ENCODE assay signal across 8 mouse cellular contexts in genomic region chr5:148550821-148551763, GRCm38 (mm10). TPM values are rescaled to one million over a fixed set of nuclear protein-coding genes. Genes with fewer than 3 reads are reported as not detected.
DNase-seq lines count a peak whose midpoint lies in the region; ATAC-seq and TF ChIP-seq lines count a peak whose summit lies in the region.

No protein-coding gene starts in this region.

- H3K4me2 ChIP-seq in forebrain, embryonic 14.5 days (ENCODE audit: low read length), result peak overlapping the region; percentile 85
- H3K4me2 ChIP-seq in hindbrain, embryonic 15.5 days, result peak overlapping the region; percentile 81
- peak overlapping the region; percentile 76 for H3K4me2 ChIP-seq in midbrain, postnatal 0 days (ENCODE audit: low read depth, low read length, poor library complexity, severe bottlenecking)

- TF ChIP-seq CTCF in left cerebral cortex, adult 2 months (IDR thresholded peaks at IDR 0.05), result no peak
- TF ChIP-seq CTCF in midbrain, postnatal 0 days (IDR thresholded peaks at IDR 0.05), result no peak

- peaks cover 37% of the 10 kb centered on the region for H3K4me1 ChIP-seq in forebrain, embryonic 14.5 days (ENCODE audit: control insufficient read depth, insufficient read depth, low read length)
- H3K4me1 ChIP-seq in hindbrain, embryonic 15.5 days (replicated peaks), result peaks cover 50% of the 10 kb centered on the region
- peaks cover 9% of the 10 kb centered on the region; the same call in 1 of the 2 replicates for H3K4me1 ChIP-seq in midbrain, postnatal 0 days (ENCODE audit: insufficient read depth, low read length)

- under 1% methylated on average over 28 of the region's 28 CpGs for WGBS in forebrain, embryonic 14.5 days
- under 1% methylated on average over 28 of the region's 28 CpGs for WGBS in hindbrain, embryonic 15.5 days
- under 1% methylated on average over 28 of the region's 28 CpGs for WGBS in midbrain, postnatal 0 days

- intact Hi-C loops in left cerebral cortex, adult 2 months (cut with DNase I), result loop anchor here (1.0 to 5.0 kb wide), 5 partner anchors 42 to 501 kb away; no protein-coding TSS in a partner anchor

- peak overlapping the region; percentile 86 for H3K4me3 ChIP-seq in left cerebral cortex, adult 2 months
- H3K4me3 ChIP-seq in forebrain, embryonic 14.5 days (ENCODE audit: low read depth, low read length), result peak overlapping the region; percentile 69
- H3K4me3 ChIP-seq in hindbrain, embryonic 15.5 days, result peak overlapping the region; percentile 64
- H3K4me3 ChIP-seq in midbrain, postnatal 0 days (ENCODE audit: low read depth, low read length), result peak overlapping the region; percentile 58

- peak overlapping the region; percentile 88 for H3K27ac ChIP-seq in left cerebral cortex, adult 2 months
- H3K27ac ChIP-seq in forebrain, embryonic 14.5 days (ENCODE audit: low read depth, low read length), result 0 out of 2 replicates have a peak overlapping the region, but pooled peaks have one; percentile 17
- peak overlapping the region; percentile 96 for H3K27ac ChIP-seq in hindbrain, embryonic 15.5 days (replicated peaks)
- H3K27ac ChIP-seq in midbrain, postnatal 0 days (ENCODE audit: low read depth, low read length), result peak overlapping the region; percentile 87

- peak; percentile 23 to 35 for DNase-seq in left cerebral cortex, adult 2 months (ENCODE audit: extremely low spot score in 1 of 2, low spot score in 2 of 2)
- DNase-seq in left cerebral cortex, adult 11 months (ENCODE audit: low spot score), result no peak
- DNase-seq in brain, adult 2 months (ENCODE audit: low read depth, low spot score), result peak; percentile 75
- DNase-seq in forebrain, embryonic 14.5 days (ENCODE audit: low spot score), result peak; percentile 58
- peak; percentile 29 for DNase-seq in liver
- DNase-seq in midbrain, postnatal 0 days (ENCODE audit: low spot score), result peak; percentile 34
- peak; percentile 38 for DNase-seq in thymus, postnatal 0 days (ENCODE audit: low spot score)

- ATAC-seq in forebrain, embryonic 14.5 days, result no peak
- ATAC-seq in hindbrain, embryonic 15.5 days (ENCODE audit: low FRiP score, low read depth), result no peak
- ATAC-seq in midbrain, postnatal 0 days (ENCODE audit: low FRiP score), result no peak

- no peaks in the 10 kb centered on the region for H3K9me3 ChIP-seq in forebrain, embryonic 14.5 days (replicated peaks; ENCODE audit: control insufficient read depth, low read length)
- H3K9me3 ChIP-seq in hindbrain, embryonic 15.5 days, result no peaks in the 10 kb centered on the region
- H3K9me3 ChIP-seq in midbrain, postnatal 0 days (ENCODE audit: low read length), result no peaks in the 10 kb centered on the region

- peak overlapping the region; percentile 84 for H3K9ac ChIP-seq in forebrain, embryonic 14.5 days (ENCODE audit: low read length)
- H3K9ac ChIP-seq in hindbrain, embryonic 15.5 days, result peak overlapping the region; percentile 77
- H3K9ac ChIP-seq in midbrain, postnatal 0 days (replicated peaks; ENCODE audit: low read length, poor library complexity, severe bottlenecking), result peak overlapping the region; percentile 66

- no peaks in the 10 kb centered on the region for H3K36me3 ChIP-seq in forebrain, embryonic 14.5 days (ENCODE audit: control insufficient read depth, insufficient read depth, low read length)
- no peaks in the 10 kb centered on the region for H3K36me3 ChIP-seq in hindbrain, embryonic 15.5 days
- no peaks in the 10 kb centered on the region for H3K36me3 ChIP-seq in midbrain, postnatal 0 days (ENCODE audit: insufficient read depth, low read length)

- no peaks in the 10 kb centered on the region for H3K27me3 ChIP-seq in forebrain, embryonic 14.5 days (replicated peaks; ENCODE audit: control insufficient read depth, insufficient read depth, low read length)
- H3K27me3 ChIP-seq in hindbrain, embryonic 15.5 days, result no peaks in the 10 kb centered on the region
- H3K27me3 ChIP-seq in midbrain, postnatal 0 days (ENCODE audit: insufficient read depth, low read length), result no peaks in the 10 kb centered on the region

RNA-seq across cellular contexts. Expression of gene Ubl3, which starts 1.5 kb away (rescaled TPM):
- total RNA-seq in left cerebral cortex, adult 2 months (2021), result 100 to 1,000 TPM; 234 to 252 TPM
- polyA plus RNA-seq in forebrain, embryonic 14.5 days (2014; fragmentation: Nextera tagmentation; extraction: Ambion mirVana), result 76.2 and 88.9 TPM in 2 replicates
- 96.9 and 101 TPM in 2 replicates for polyA plus RNA-seq in hindbrain, embryonic 15.5 days (2015; fragmentation: Nextera tagmentation; extraction: Ambion mirVana)
- total RNA-seq in midbrain, postnatal 0 days (2014; rRNA removed), result 126 and 128 TPM in 2 replicates
- polyA plus RNA-seq in midbrain, postnatal 0 days (2015; fragmentation: Nextera tagmentation; extraction: Ambion mirVana), result 79.1 and 79.7 TPM in 2 replicates
- 66.0 and 76.6 TPM in 2 replicates for polyA plus RNA-seq in thymus, postnatal 0 days (2015; fragmentation: Nextera tagmentation; extraction: Ambion mirVana)

Comparison
In these comparisons a context has a peak if more than half of its experiments do, and no peak if none do; other contexts are left out.
1. H3K27ac ChIP-seq: peak in every context shown above with its lines; median percentile 96 in hindbrain, embryonic 15.5 days; 88 in left cerebral cortex, adult 2 months; 87 in midbrain, postnatal 0 days; 17 in forebrain, embryonic 14.5 days.